Mouse (Mus musculus): ENCODE results near the gene Txnl4b.

- no peak for TF ChIP-seq CTCF (IDR thresholded peaks at IDR 0.05; ENCODE audit: borderline replicate concordance, insufficient read depth, low read depth, low read length)
- no peak for TF ChIP-seq POLR2A (IDR thresholded peaks at IDR 0.05; ENCODE audit: borderline replicate concordance, insufficient read depth, low read length)
Observed at GRCm38 (mm10) chr8:109571139-109571538, 5.4 kb downstream of the Txnl4b start.

All from cerebellum, adult 2 months (tissue).